8 mouse cellular contexts compared by ENCODE assay signal in genomic region chr7:19282385-19282784, GRCm38 (mm10). TPM values are rescaled to one million over a fixed set of nuclear protein-coding genes. Genes with fewer than 3 reads are reported as not detected.
DNase-seq lines count a peak whose midpoint lies in the region; ATAC-seq and TF ChIP-seq lines count a peak whose summit lies in the region.

TSS of gene Rtn2 (plus strand) at chr7:19282624.

- H3K27me3 ChIP-seq in embryonic facial prominence, embryonic 15.5 days = peaks cover 50% of the 10 kb centered on the region
- peaks cover 64% of the 10 kb centered on the region for H3K27me3 ChIP-seq in heart, embryonic 12.5 days (replicated peaks)
- H3K27me3 ChIP-seq in kidney, embryonic 16.5 days (ENCODE audit: insufficient read depth, low read length) = peaks cover 49% of the 10 kb centered on the region
- H3K27me3 ChIP-seq in liver, embryonic 11.5 days (replicated peaks; ENCODE audit: control insufficient read depth, insufficient read depth, low read length) = peaks cover 60% of the 10 kb centered on the region
- peaks cover 39% of the 10 kb centered on the region for H3K27me3 ChIP-seq in stomach, embryonic 16.5 days (ENCODE audit: control insufficient read depth, insufficient read depth, low read length)

- H3K27ac ChIP-seq in bone marrow macrophage, adult 2 months (ENCODE audit: insufficient read depth, low read depth, low read length) = no peak within 1 kb of the TSS
- H3K27ac ChIP-seq in embryonic facial prominence, embryonic 15.5 days (replicated peaks) = no peak within 1 kb of the TSS
- no peak within 1 kb of the TSS for H3K27ac ChIP-seq in heart, embryonic 12.5 days (ENCODE audit: poor library complexity, severe bottlenecking)
- no peak within 1 kb of the TSS for H3K27ac ChIP-seq in kidney, embryonic 16.5 days (ENCODE audit: low read length)
- H3K27ac ChIP-seq in liver, embryonic 11.5 days (ENCODE audit: low read depth, low read length) = no peak within 1 kb of the TSS
- no peak within 1 kb of the TSS for H3K27ac ChIP-seq in stomach, embryonic 16.5 days (ENCODE audit: low read length)

- H3K36me3 ChIP-seq in embryonic facial prominence, embryonic 15.5 days = no peaks in the 10 kb centered on the region
- H3K36me3 ChIP-seq in heart, embryonic 12.5 days = no peaks in the 10 kb centered on the region
- H3K36me3 ChIP-seq in kidney, embryonic 16.5 days (ENCODE audit: insufficient read depth, low read length) = no peaks in the 10 kb centered on the region
- no peaks in the 10 kb centered on the region for H3K36me3 ChIP-seq in liver, embryonic 11.5 days (ENCODE audit: control insufficient read depth, insufficient read depth, low read length)
- no peaks in the 10 kb centered on the region for H3K36me3 ChIP-seq in stomach, embryonic 16.5 days (ENCODE audit: control insufficient read depth, insufficient read depth, low read length)

- peak within 1 kb of the TSS; percentile 29 for H3K9ac ChIP-seq in embryonic facial prominence, embryonic 15.5 days
- H3K9ac ChIP-seq in heart, embryonic 12.5 days = peak within 1 kb of the TSS; percentile 18
- peak within 1 kb of the TSS; percentile 50 for H3K9ac ChIP-seq in kidney, embryonic 16.5 days (replicated peaks; ENCODE audit: low read length)
- H3K9ac ChIP-seq in liver, embryonic 11.5 days (ENCODE audit: low read depth, low read length) = peak within 1 kb of the TSS; percentile 59
- peak within 1 kb of the TSS; percentile 61; the same call in 1 of the 2 replicates for H3K9ac ChIP-seq in stomach, embryonic 16.5 days (ENCODE audit: low read length)

- H3K4me1 ChIP-seq in bone marrow macrophage, adult 2 months (ENCODE audit: control insufficient read depth, insufficient read depth, low read length) = peaks cover 6% of the 10 kb centered on the region
- H3K4me1 ChIP-seq in embryonic facial prominence, embryonic 15.5 days = peaks cover 24% of the 10 kb centered on the region
- H3K4me1 ChIP-seq in heart, embryonic 12.5 days (replicated peaks) = peaks cover 21% of the 10 kb centered on the region
- H3K4me1 ChIP-seq in kidney, embryonic 16.5 days (ENCODE audit: insufficient read depth, low read length) = peaks cover 16% of the 10 kb centered on the region; the same call in 1 of the 2 replicates
- peaks cover 11% of the 10 kb centered on the region for H3K4me1 ChIP-seq in liver, embryonic 11.5 days (replicated peaks; ENCODE audit: control insufficient read depth, insufficient read depth, low read length)
- H3K4me1 ChIP-seq in stomach, embryonic 16.5 days (ENCODE audit: control insufficient read depth, insufficient read depth, low read length) = peaks cover 6% of the 10 kb centered on the region

- no peak for TF ChIP-seq CTCF in bone marrow macrophage, adult 2 months (IDR thresholded peaks at IDR 0.05; ENCODE audit: low read depth, low read length)

- no peak for TF ChIP-seq POLR2A in bone marrow macrophage, adult 2 months (IDR thresholded peaks at IDR 0.05; ENCODE audit: borderline replicate concordance, low read depth, low read length)

- peak within 1 kb of the TSS; percentile 99 for H3K4me2 ChIP-seq in embryonic facial prominence, embryonic 15.5 days (replicated peaks)
- peak within 1 kb of the TSS; percentile 95 for H3K4me2 ChIP-seq in heart, embryonic 12.5 days
- H3K4me2 ChIP-seq in kidney, embryonic 16.5 days (replicated peaks; ENCODE audit: low read depth, low read length) = peak within 1 kb of the TSS; percentile 97
- H3K4me2 ChIP-seq in liver, embryonic 11.5 days = peak within 1 kb of the TSS; percentile 100
- H3K4me2 ChIP-seq in stomach, embryonic 16.5 days (ENCODE audit: low read depth, low read length) = peak within 1 kb of the TSS; percentile 99

- peak; percentile 88 for DNase-seq in CD4-positive helper T cell, adult 2 months (ENCODE audit: low read depth, low spot score)
- peak; percentile 88 for DNase-seq in liver, embryonic 11.5 days (ENCODE audit: low spot score)
- peak; percentile 85 for DNase-seq in naive thymus-derived CD4-positive, alpha-beta T cell, adult 2 months (ENCODE audit: low read depth)

- H3K9me3 ChIP-seq in embryonic facial prominence, embryonic 15.5 days (replicated peaks) = no peaks in the 10 kb centered on the region
- H3K9me3 ChIP-seq in heart, embryonic 12.5 days (replicated peaks) = no peaks in the 10 kb centered on the region
- no peaks in the 10 kb centered on the region for H3K9me3 ChIP-seq in kidney, embryonic 16.5 days (ENCODE audit: low read length)
- no peaks in the 10 kb centered on the region for H3K9me3 ChIP-seq in liver, embryonic 11.5 days (ENCODE audit: control insufficient read depth, low read length)
- no peaks in the 10 kb centered on the region for H3K9me3 ChIP-seq in stomach, embryonic 16.5 days (replicated peaks; ENCODE audit: control insufficient read depth, low read length)

- H3K4me3 ChIP-seq in bone marrow macrophage, adult 2 months (ENCODE audit: insufficient read depth, low read length) = peak within 1 kb of the TSS; percentile 59
- peak within 1 kb of the TSS; percentile 57 for H3K4me3 ChIP-seq in embryonic facial prominence, embryonic 15.5 days (replicated peaks)
- H3K4me3 ChIP-seq in heart, embryonic 12.5 days = peak within 1 kb of the TSS; percentile 53
- peak within 1 kb of the TSS; percentile 58 for H3K4me3 ChIP-seq in kidney, embryonic 16.5 days (ENCODE audit: low read length)
- peak within 1 kb of the TSS; percentile 69 for H3K4me3 ChIP-seq in liver, embryonic 11.5 days (ENCODE audit: low read depth, low read length)
- peak within 1 kb of the TSS; percentile 61 for H3K4me3 ChIP-seq in stomach, embryonic 16.5 days (replicated peaks; ENCODE audit: low read length)

- peak; percentile 78 for ATAC-seq in embryonic facial prominence, embryonic 15.5 days (ENCODE audit: insufficient number of reproducible peaks, low FRiP score, low TSS enrichment, low read depth)
- peak; percentile 87 for ATAC-seq in heart, embryonic 12.5 days (ENCODE audit: insufficient number of reproducible peaks, low FRiP score)
- peak; percentile 66; the same call in 1 of the 2 replicates for ATAC-seq in kidney, embryonic 16.5 days (ENCODE audit: low FRiP score, low TSS enrichment)
- ATAC-seq in liver, embryonic 11.5 days (replicated peaks; ENCODE audit: low FRiP score) = peak; percentile 89
- ATAC-seq in stomach, embryonic 16.5 days (ENCODE audit: insufficient read depth, low FRiP score) = peak; percentile 86

- under 1% methylated on average over 36 of the region's 37 CpGs for WGBS in embryonic facial prominence, embryonic 15.5 days
- under 1% methylated on average over 37 of the region's 37 CpGs for WGBS in heart, embryonic 12.5 days
- under 1% methylated on average over 31 of the region's 37 CpGs for WGBS in kidney, embryonic 16.5 days
- 0% methylated on average over 33 of the region's 37 CpGs for whole genome bisulfite sequencing in liver, embryonic 11.5 days
- under 1% methylated on average over 37 of the region's 37 CpGs for WGBS in stomach, embryonic 16.5 days

RNA-seq across cellular contexts. Expression of gene Rtn2, which starts in this region (rescaled TPM):
- polyA plus RNA-seq in bone marrow macrophage, adult 2 months (2012; ENCODE audit: insufficient read depth, insufficient read length, missing spikeins) = 1.4 and 2.0 TPM in 2 replicates
- polyA plus RNA-seq in embryonic facial prominence, embryonic 15.5 days (2015; fragmentation: Nextera tagmentation; extraction: Ambion mirVana) = 39.2 and 41.9 TPM in 2 replicates
- polyA plus RNA-seq in heart, embryonic 12.5 days (2016; fragmentation: Nextera tagmentation; extraction: Ambion mirVana) = 23.6 and 26.7 TPM in 2 replicates
- polyA plus RNA-seq in kidney, embryonic 16.5 days (2015; fragmentation: Nextera tagmentation; extraction: Ambion mirVana) = 8.0 and 9.4 TPM in 2 replicates
- 8.2 and 11.1 TPM in 2 replicates for polyA plus RNA-seq in liver, embryonic 11.5 days (2014; fragmentation: Nextera tagmentation; extraction: Ambion mirVana)
- 14.8 and 21.7 TPM in 2 replicates for polyA plus RNA-seq in stomach, embryonic 16.5 days (2015; fragmentation: Nextera tagmentation; extraction: Ambion mirVana)
